Mouse (Mus musculus) forebrain, embryonic 16.5 days (tissue): ENCODE results near the gene Arhgef16. TPM values are rescaled to one million over a fixed set of nuclear protein-coding genes. Genes with fewer than 3 reads are reported as not detected.

Source experiments
- ATAC-seq: fragments of 200-750 bp; cut with Nextera tagmentation; 2 replicates; pipeline ENCODE4 v1.8.0; 2017; ENCODE audit warnings: mild to moderate bottlenecking, moderate library complexity
- H3K27ac ChIP-seq: fragments of 300-500 bp; sonication (generic); 2 replicates; pipeline ENCODE4 v1.5.1; 2014; ENCODE audit warnings: low read length, control low read depth
- H3K27me3 ChIP-seq: fragments of 300-500 bp; sonication (generic); replicated peaks from 2 replicates; pipeline ENCODE4 v1.6.1; 2014; ENCODE audit warnings: low read length; ENCODE audit not compliant: control insufficient read depth, insufficient read depth
- H3K36me3 ChIP-seq: fragments of 300-500 bp; sonication (generic); 2 replicates; pipeline ENCODE4 v1.6.1; 2014; ENCODE audit not compliant: control insufficient read depth, insufficient read depth
- H3K4me1 ChIP-seq: fragments of 300-500 bp; sonication (generic); replicated peaks from 2 replicates; pipeline ENCODE4 v1.6.1; 2014; ENCODE audit warnings: low read length; ENCODE audit not compliant: control insufficient read depth, insufficient read depth
- H3K4me2 ChIP-seq: fragments of 300-500 bp; sonication (generic); 2 replicates; pipeline ENCODE4 v1.6.1; 2014; ENCODE audit warnings: mild to moderate bottlenecking, low read length, control low read depth
- H3K4me3 ChIP-seq: fragments of 300-500 bp; sonication (generic); replicated peaks from 2 replicates; pipeline ENCODE4 v1.5.1; 2014; ENCODE audit warnings: mild to moderate bottlenecking, low read length, control low read depth
- H3K9ac ChIP-seq: fragments of 300-500 bp; sonication (generic); replicated peaks from 2 replicates; pipeline ENCODE4 v1.6.1; 2014; ENCODE audit warnings: low read depth, low read length, control low read depth
- H3K9me3 ChIP-seq: fragments of 300-500 bp; sonication (generic); 2 replicates; pipeline ENCODE4 v1.6.1; 2016; ENCODE audit warnings: low read length; ENCODE audit not compliant: control insufficient read depth
- WGBS: fragments of 180-500 bp; shearing (Covaris S2); extraction: QIAGEN DNeasy Blood & Tissue Kit; methylation state at CpG from one replicate; pipeline ENCODE4 v1.1.7; 2014; 5-methylcytosine and 5-hydroxymethylcytosine counted together
- polyA plus RNA-seq: library from polyadenylated mRNA; unstranded; fragments of >200 nt; fragmentation: Nextera tagmentation; extraction: Ambion mirVana; gene quantifications from 2 replicates; pipeline ENCODE4 v1.2.1, GENCODE M21; 2015

The Arhgef16 gene
- polyA plus RNA-seq: 0.51 and 0.89 TPM in 2 replicates

- H3K27ac ChIP-seq: no peak within 1 kb of the TSS
- H3K4me1 ChIP-seq: peaks cover 7% of the 10 kb centered on the region
- no peaks in the 10 kb centered on the region for H3K9me3 ChIP-seq
- ATAC-seq: no peak
- no peak within 1 kb of the TSS for H3K9ac ChIP-seq
- no peak within 1 kb of the TSS for H3K4me2 ChIP-seq
- H3K36me3 ChIP-seq: no peaks in the 10 kb centered on the region
- 30% methylated on average over 7 of the region's 7 CpGs for WGBS
- H3K4me3 ChIP-seq: no peak within 1 kb of the TSS
- H3K27me3 ChIP-seq: peaks cover 32% of the 10 kb centered on the region
Measured at GRCm38 (mm10) chr4:154301466-154301881, at the start of gene Arhgef16. Gene Arhgef16, minus strand, starts transcription at chr4:154301676.

DNA sequence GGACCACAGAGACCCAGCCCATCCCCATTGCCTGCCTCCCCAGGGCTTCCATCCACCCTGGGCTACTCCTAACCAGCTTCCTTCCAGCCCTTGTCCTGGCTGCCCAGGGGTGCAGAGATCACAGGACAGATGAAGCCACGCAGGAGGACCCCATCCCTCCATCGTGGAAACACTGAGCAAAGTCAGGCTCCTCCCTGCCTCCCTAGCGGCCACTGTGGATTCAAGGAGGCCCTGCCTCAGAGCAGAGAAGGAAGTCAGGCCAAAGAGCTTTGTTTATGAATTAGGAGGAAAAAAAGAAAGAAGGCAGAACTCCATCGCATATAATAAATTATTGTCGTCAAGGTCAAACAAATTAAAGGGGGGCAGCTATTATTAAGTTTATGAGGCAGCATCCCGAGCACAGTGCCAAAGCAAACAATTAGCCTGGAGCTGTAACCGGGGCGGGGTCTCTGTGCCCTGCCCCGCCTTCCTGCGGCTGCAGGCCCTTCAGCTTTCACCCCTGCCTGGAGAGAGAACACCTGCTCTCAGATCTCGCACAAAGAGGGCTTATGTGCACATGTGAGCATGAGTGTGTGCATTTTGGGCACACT lies 46.8 kb upstream of the Arhgef16 start:
- Histone ChIP-seq H3K4me3 (no peak overlapping the region), H3K4me1 (peaks cover 7% of the 10 kb centered on the region; the same call in 1 of the 2 replicates)
- WGBS: 52% methylated on average over 11 of the region's 11 CpGs

DNA sequence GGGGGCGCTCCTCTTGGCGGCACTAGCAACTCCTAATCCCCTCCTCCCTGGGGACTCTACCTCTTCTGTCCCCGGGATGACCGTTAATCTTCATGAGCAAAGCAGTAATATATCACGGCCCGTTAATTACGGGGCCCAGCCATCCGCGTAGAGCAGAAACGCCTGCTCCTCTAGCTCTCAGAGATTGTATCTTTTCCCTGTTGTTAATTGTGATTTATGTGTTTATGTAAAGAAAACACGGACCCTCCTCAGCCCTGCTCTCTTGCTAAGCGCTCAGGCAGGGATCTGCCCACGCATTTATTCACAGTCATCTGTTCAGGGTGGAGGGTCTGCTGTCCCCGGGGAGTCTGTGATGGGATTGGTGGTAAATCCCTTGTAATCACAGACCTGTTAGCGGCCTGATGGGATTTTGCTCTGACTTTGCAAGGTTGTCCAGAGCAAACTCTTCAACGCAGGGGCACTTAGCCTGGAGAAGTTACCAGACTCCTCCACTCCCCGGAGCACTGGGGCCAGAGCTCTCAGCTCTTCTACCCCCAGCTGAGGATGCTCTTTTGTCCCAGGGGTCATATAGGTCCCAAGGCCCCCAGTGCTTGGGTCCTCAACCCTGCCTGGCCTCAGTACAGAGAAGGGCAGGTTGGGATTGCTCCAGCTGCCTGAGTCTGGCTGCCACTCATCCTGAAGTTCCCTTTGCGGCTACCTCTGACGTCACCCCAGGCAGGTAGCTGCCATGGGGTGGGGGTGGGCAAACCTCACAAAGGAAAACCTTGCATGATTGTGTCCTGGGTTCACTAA lies 45.5 kb upstream of the Arhgef16 start:
- H3K36me3 ChIP-seq: no peaks in the 10 kb centered on the region
- H3K4me1 ChIP-seq: peaks cover 4% of the 10 kb centered on the region; the same call in 1 of the 2 replicates
- H3K4me3 ChIP-seq: no peak overlapping the region
- no peak overlapping the region for H3K4me2 ChIP-seq
- 0 out of 2 replicates have a peak overlapping the region, but pooled peaks have one; percentile 11 for H3K9ac ChIP-seq
- ATAC-seq: no peak
- WGBS: 44% methylated on average over 19 of the region's 19 CpGs
- no peaks in the 10 kb centered on the region for H3K9me3 ChIP-seq
- no peak overlapping the region for H3K27ac ChIP-seq
- H3K27me3 ChIP-seq: no peaks in the 10 kb centered on the region

More for the DNA sequence above, 46.8 kb upstream of the Arhgef16 start:
- H3K36me3 ChIP-seq: no peaks in the 10 kb centered on the region
- H3K27me3 ChIP-seq: no peaks in the 10 kb centered on the region
- no peak overlapping the region for H3K27ac ChIP-seq
- no peak for ATAC-seq
- H3K4me2 ChIP-seq: no peak overlapping the region
- no peak overlapping the region for H3K9ac ChIP-seq
- no peaks in the 10 kb centered on the region for H3K9me3 ChIP-seq

DNA sequence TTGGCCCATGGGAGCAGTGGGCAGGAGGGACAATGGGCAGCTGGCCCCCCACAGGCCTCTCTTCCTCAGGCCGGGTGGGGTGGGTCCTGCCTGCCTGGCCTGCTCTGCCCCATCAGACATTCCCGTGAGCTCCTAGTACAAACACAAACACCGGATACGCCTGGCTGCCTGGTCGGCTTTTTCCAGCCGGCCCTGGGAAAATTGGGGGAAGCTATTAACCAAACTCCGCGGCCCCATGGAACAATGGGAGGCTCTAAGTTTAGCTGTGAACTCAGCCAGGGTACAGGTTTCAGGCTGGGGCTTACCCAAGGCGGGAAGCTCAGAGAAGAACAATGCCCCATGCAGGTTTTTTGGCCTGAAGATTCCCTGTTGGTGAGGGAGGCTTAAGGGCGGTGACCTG lies 35.2 kb upstream of the Arhgef16 start:
- no peak overlapping the region for H3K27ac ChIP-seq
- no peaks in the 10 kb centered on the region for H3K27me3 ChIP-seq
- no peaks in the 10 kb centered on the region for H3K9me3 ChIP-seq
- no peaks in the 10 kb centered on the region for H3K36me3 ChIP-seq
- H3K4me3 ChIP-seq: no peak overlapping the region
- no peak overlapping the region for H3K9ac ChIP-seq
- H3K4me1 ChIP-seq: peaks cover 14% of the 10 kb centered on the region
- no peak overlapping the region for H3K4me2 ChIP-seq
- WGBS: 17% methylated on average over 10 of the region's 10 CpGs
- no peak for ATAC-seq

DNA sequence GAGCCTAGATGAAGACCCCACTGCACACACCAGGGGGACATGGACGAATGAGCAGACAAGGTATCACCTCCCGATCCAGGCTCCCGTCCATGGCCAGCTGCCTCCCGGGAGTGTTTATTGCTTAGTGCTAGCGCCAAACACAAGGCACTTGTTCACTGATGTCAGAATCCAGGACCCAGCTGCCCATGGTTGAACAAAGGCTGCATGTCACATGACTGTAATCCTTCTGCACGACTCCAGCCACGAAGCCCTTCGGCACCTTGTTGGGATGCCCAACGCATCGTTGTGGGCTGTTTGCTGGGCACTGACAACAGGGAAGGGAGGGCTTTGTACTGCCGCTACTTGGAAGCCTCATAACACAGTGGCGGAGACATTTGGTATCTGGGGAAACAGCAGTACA lies 34.3 kb upstream of the Arhgef16 start, which contains the start of gene B230104I21Rik:
Gene B230104I21Rik (plus strand): TSS at position 367 of the 400 bp plus-strand sequence.
- Histone ChIP-seq H3K36me3 (no peaks in the 10 kb centered on the region), H3K9ac (0 out of 2 replicates have a peak within 1 kb of the TSS, but pooled peaks have one; percentile 22), H3K4me3 (0 out of 2 replicates have a peak within 1 kb of the TSS, but pooled peaks have one; percentile 5), H3K27ac (peak within 1 kb of the TSS; percentile 23; the same call in 1 of the 2 replicates), H3K27me3 (no peaks in the 10 kb centered on the region), H3K9me3 (no peaks in the 10 kb centered on the region), H3K4me2 (peak within 1 kb of the TSS; percentile 25), H3K4me1 (peaks cover 14% of the 10 kb centered on the region)
- ATAC-seq: peak; percentile 63
- 22% methylated on average over 12 of the region's 12 CpGs for WGBS

DNA sequence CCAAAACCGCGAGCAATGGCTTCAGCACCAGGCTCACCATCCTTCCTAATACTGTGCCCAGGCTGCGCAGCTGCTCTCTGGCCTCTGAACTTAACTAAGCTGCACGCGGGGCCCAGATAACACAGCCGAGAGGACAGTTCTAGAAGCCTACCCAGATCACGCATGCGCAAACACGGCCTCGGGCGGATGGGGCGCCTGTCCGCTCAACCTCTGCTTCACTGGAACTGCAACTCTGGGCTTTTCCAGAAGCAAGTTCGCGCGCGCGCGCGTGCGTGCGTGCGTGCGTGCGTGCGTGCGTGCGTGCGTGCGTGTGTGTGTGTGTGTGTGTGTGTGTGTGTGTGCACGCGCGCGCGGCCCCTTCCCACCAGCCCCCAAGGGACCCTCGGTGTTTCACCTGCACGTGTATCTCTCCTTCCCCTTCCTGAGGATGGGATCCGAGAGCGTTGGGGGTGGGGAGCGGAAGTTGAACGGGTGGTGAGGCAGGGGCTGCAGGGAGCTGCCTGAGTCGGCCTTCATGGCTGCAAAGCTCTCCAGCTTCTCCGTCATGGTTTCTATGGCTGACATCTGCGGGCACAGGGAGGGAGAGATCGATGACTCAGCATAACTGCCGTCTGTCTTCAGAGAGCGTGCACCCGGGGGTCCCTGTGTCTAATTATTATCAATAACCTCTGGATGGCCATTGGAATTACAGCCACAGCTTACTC lies 33.4 kb upstream of the Arhgef16 start:
- H3K4me2 ChIP-seq: peak overlapping the region; percentile 25
- no peak overlapping the region for H3K27ac ChIP-seq
- WGBS: 65% methylated on average over 45 of the region's 48 CpGs
- no peaks in the 10 kb centered on the region for H3K9me3 ChIP-seq
- ATAC-seq: no peak
- peaks cover 14% of the 10 kb centered on the region for H3K4me1 ChIP-seq
- 0 out of 2 replicates have a peak overlapping the region, but pooled peaks have one; percentile 22 for H3K9ac ChIP-seq
- 0 out of 2 replicates have a peak overlapping the region, but pooled peaks have one; percentile 5 for H3K4me3 ChIP-seq
- H3K27me3 ChIP-seq: no peaks in the 10 kb centered on the region
- H3K36me3 ChIP-seq: no peaks in the 10 kb centered on the region

DNA sequence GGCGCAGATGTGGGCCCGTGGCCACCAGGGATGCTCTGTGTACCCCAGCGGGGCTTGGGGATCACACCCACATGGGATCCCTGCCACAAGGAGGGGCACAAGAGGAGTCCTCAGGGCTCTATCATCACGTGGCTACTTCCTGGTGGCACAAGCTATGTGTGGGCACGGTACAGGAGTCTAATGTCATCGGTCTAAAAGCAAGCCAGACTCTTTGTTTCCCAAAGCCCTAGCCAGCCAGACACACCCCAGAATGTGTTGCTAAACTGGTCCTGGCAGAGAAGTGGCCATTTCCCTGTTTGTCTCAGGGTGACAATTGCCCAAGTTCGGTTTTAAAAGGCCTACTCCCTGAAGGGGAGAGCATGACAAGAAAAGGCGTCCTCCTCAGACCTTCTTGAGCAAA lies 31.8 kb upstream of the Arhgef16 start:
- H3K9ac ChIP-seq: no peak overlapping the region
- H3K27ac ChIP-seq: no peak overlapping the region
- 76% methylated on average over 8 of the region's 8 CpGs for WGBS
- H3K4me3 ChIP-seq: no peak overlapping the region
- H3K36me3 ChIP-seq: no peaks in the 10 kb centered on the region
- H3K27me3 ChIP-seq: no peaks in the 10 kb centered on the region
- H3K9me3 ChIP-seq: no peaks in the 10 kb centered on the region
- no peak for ATAC-seq
- H3K4me2 ChIP-seq: no peak overlapping the region
- peaks cover 14% of the 10 kb centered on the region for H3K4me1 ChIP-seq

DNA sequence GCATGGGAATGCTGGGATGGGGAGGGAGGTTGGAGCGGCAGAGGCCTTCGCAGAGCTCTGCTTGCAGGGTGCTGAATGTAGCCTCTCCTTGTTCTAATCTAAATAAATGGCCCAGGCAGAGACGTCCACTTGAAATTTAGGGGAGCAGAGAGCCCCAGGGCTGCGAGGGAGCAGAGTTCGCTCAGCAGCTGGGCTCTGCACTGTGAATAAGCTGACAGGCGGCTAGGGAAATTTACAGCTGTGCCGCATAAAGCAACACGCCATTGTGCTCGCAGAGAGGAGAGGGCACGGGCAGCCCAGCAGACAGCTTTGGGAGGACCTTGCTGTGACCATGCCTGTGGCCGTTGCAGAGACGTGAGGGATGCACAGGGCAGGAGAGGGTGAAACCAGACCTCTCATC lies 29.8 kb upstream of the Arhgef16 start:
- no peak for ATAC-seq
- 43% methylated on average over 12 of the region's 12 CpGs for WGBS
- Histone ChIP-seq H3K9me3 (no peaks in the 10 kb centered on the region), H3K4me1 (peaks cover 9% of the 10 kb centered on the region), H3K4me3 (no peak overlapping the region), H3K27me3 (no peaks in the 10 kb centered on the region), H3K4me2 (no peak overlapping the region), H3K27ac (no peak overlapping the region), H3K36me3 (no peaks in the 10 kb centered on the region), H3K9ac (no peak overlapping the region; the same call in 1 of the 2 replicates)

DNA sequence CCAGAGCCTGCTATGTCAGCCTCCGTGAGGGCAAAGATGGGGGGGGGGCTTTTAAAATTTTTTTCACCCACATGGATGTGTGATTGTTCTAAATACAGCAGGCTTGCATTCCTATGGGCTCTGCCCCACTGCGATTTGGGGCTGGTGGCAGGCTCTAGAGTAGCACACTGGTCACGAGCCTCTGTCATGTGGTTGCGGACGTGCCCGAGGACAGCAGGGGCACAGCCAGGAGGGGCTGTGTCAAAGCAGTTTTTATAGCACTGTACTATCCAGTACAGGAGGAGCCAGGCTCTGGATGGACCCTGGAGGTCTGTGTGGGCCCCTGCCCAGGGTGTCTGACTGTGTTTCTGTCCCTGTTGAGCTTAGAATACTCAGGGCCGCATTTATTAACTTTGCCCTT lies 28.5 kb upstream of the Arhgef16 start:
- Histone ChIP-seq H3K9me3 (no peaks in the 10 kb centered on the region), H3K9ac (no peak overlapping the region), H3K36me3 (no peaks in the 10 kb centered on the region), H3K4me3 (no peak overlapping the region), H3K27ac (no peak overlapping the region), H3K4me1 (no peaks in the 10 kb centered on the region; the same call in 1 of the 2 replicates), H3K4me2 (no peak overlapping the region), H3K27me3 (no peaks in the 10 kb centered on the region)
- ATAC-seq: no peak
- WGBS: 89% methylated on average over 7 of the region's 7 CpGs
